Mouse (Mus musculus) adrenal gland, postnatal 10 days (tissue): ENCODE data around the gene Atad1. TPM values are rescaled to one million over a fixed set of nuclear protein-coding genes. Genes with fewer than 3 reads are reported as not detected.

ENCODE experiments used
- total RNA-seq, 2 experiments: library from RNA; stranded (reverse); gene quantifications; 2 replicates each; pipeline ENCODE4 v1.2.3; 2021

Gene Atad1
- total RNA-seq, 2 experiments from 2014 or later, result 60.0 to 65.8 TPM

Other genes with a start within 250 kb of the Atad1 start
- 10 to 100 TPM; 24.5 to 34.6 TPM for gene Papss2, start 144.0 kb downstream of the Atad1 start, total RNA-seq
- gene Pten, start 17.7 kb upstream of the Atad1 start, total RNA-seq, result 10 to 100 TPM; 64.8 to 65.9 TPM